Mouse (Mus musculus) heart, adult 2 months (tissue): Measurements from ENCODE around the gene Tm4sf20. TPM values are rescaled to one million over a fixed set of nuclear protein-coding genes. Genes with fewer than 3 reads are reported as not detected.
A peak's percentile ranks its signal among the peaks of the same experiment; 100 is the strongest.

ENCODE experiments used
- DNase-seq, 2 experiments: peaks; one replicate each; pipeline ENCODE4 v3.0.0; 2021
- H3K27ac ChIP-seq: fragments of 200-600 bp; 2 replicates; pipeline ENCODE4 v1.8.1; 2022
- H3K27me3 ChIP-seq: fragments of 200-500 bp; 2 replicates; pipeline ENCODE4 v1.6.1; 2012; ENCODE audit warnings: mild to moderate bottlenecking, low read length, inconsistent platforms, mixed read lengths; ENCODE audit not compliant: control insufficient read depth, insufficient read depth
- H3K36me3 ChIP-seq: fragments of 200-500 bp; 2 replicates; pipeline ENCODE4 v1.6.1; 2012; ENCODE audit warnings: low read length, inconsistent platforms; ENCODE audit not compliant: control insufficient read depth, insufficient read depth
- H3K4me1 ChIP-seq: fragments of 200-500 bp; 2 replicates; pipeline ENCODE4 v1.6.1; 2011; ENCODE audit warnings: low read length; ENCODE audit not compliant: control insufficient read depth, insufficient read depth
- H3K4me3 ChIP-seq: fragments of 200-600 bp; 2 replicates; pipeline ENCODE4 v1.8.1; 2022
- H3K79me2 ChIP-seq: fragments of 200-500 bp; replicated peaks from 2 replicates; pipeline ENCODE4 v1.6.1; 2012; ENCODE audit warnings: mild to moderate bottlenecking, inconsistent platforms, low read length, moderate library complexity, mixed read lengths; ENCODE audit not compliant: control insufficient read depth, insufficient read depth
- H3K9ac ChIP-seq: fragments of 200-500 bp; 2 replicates; pipeline ENCODE4 v1.6.1; 2012; ENCODE audit warnings: low read depth, mild to moderate bottlenecking, control low read depth, inconsistent platforms, low read length, mixed read lengths
- CTCF ChIP-seq: fragments of 200-600 bp; IDR thresholded peaks from 2 replicates; pipeline ENCODE4 v1.8.1; 2022; ENCODE audit warnings: antibody characterized with exemption, mild to moderate bottlenecking, moderate library complexity
- EP300 ChIP-seq: fragments of 200-500 bp; IDR thresholded peaks from 2 replicates; pipeline ENCODE4 v1.6.1; 2011; ENCODE audit warnings: low read depth, low read length, control low read depth; ENCODE audit not compliant: insufficient read depth
- POLR2A ChIP-seq: fragments of 200-500 bp; IDR thresholded peaks from 2 replicates; pipeline ENCODE4 v1.6.1; 2011; ENCODE audit warnings: mild to moderate bottlenecking, low read depth, low read length, control low read depth; ENCODE audit not compliant: insufficient read depth
- WGBS: fragments of 180-500 bp; shearing (Covaris S2); methylation state at CpG from one replicate; pipeline ENCODE4 v1.1.7; 2018; 5-methylcytosine and 5-hydroxymethylcytosine counted together
- intact Hi-C: fragments of 180-260 bp; cut with DNase I; formaldehyde crosslinking; loops from one replicate; pipeline ENCODE4 v1.15.1; 2025
- long read RNA-seq: library from polyadenylated mRNA; stranded (forward); transcript quantifications from one replicate; pipeline ENCODE4 v2.0.0, GENCODE M21; 2021
- polyA plus RNA-seq: library from polyadenylated mRNA; depleted of rRNA; stranded (reverse); fragments of >200 nt; gene quantifications from 2 replicates; pipeline ENCODE4 v1.2.3, GENCODE M21; 2012; rRNA removed
- total RNA-seq, 2 experiments: library from RNA; stranded (reverse); gene quantifications; 2 replicates each; pipeline ENCODE4 v1.2.3; 2021

The Tm4sf20 gene
- total RNA-seq (not detected), polyA plus RNA-seq (not detected in 2 replicates)
- long read RNA-seq: 0 reads

GRCm38 (mm10) chr1:82768269-82768668, at the start of gene Tm4sf20:
Gene Tm4sf20, minus strand, starts transcription at chr1:82768461.
- intact Hi-C loops: no loop called here
- TF ChIP-seq CTCF: no peak
- TF ChIP-seq EP300: no peak
- no peak for TF ChIP-seq POLR2A
- DNase-seq: no peak
- Histone ChIP-seq H3K4me3 (no peak within 1 kb of the TSS), H3K79me2 (no peaks in the 10 kb centered on the region), H3K9ac (no peak within 1 kb of the TSS), H3K27me3 (no peaks in the 10 kb centered on the region), H3K4me1 (no peaks in the 10 kb centered on the region), H3K36me3 (no peaks in the 10 kb centered on the region), H3K27ac (no peak within 1 kb of the TSS)
- 49% methylated on average over 5 of the region's 5 CpGs for WGBS

GRCm38 (mm10) chr1:82815941-82816716, 47.9 kb upstream of the Tm4sf20 start:
- 24% methylated on average over 17 of the region's 17 CpGs for WGBS
- intact Hi-C loops: no loop called here
- no peak for TF ChIP-seq POLR2A
- TF ChIP-seq CTCF: no peak
- no peak for TF ChIP-seq EP300
- peak in 1 of 2 experiments; percentile 16 for DNase-seq
- Histone ChIP-seq H3K36me3 (no peaks in the 10 kb centered on the region), H3K27ac (no peak overlapping the region), H3K4me3 (no peak overlapping the region), H3K79me2 (no peaks in the 10 kb centered on the region), H3K4me1 (no peaks in the 10 kb centered on the region; the same call in 1 of the 2 replicates), H3K9ac (no peak overlapping the region), H3K27me3 (no peaks in the 10 kb centered on the region)

GRCm38 (mm10) chr1:82811766-82812165, 43.5 kb upstream of the Tm4sf20 start:
- TF ChIP-seq POLR2A (no peak), EP300 (no peak), CTCF (no peak)
- Histone ChIP-seq H3K4me3 (no peak overlapping the region), H3K27ac (no peak overlapping the region), H3K36me3 (no peaks in the 10 kb centered on the region), H3K79me2 (no peaks in the 10 kb centered on the region), H3K27me3 (no peaks in the 10 kb centered on the region), H3K9ac (no peak overlapping the region), H3K4me1 (no peaks in the 10 kb centered on the region)
- 58% methylated on average over 1 of the region's 1 CpGs for WGBS
- intact Hi-C loops: no loop called here
- DNase-seq: no peak

- intact Hi-C loops: no loop called here
- Histone ChIP-seq H3K27me3 (no peaks in the 10 kb centered on the region), H3K9ac (no peak overlapping the region), H3K4me1 (no peaks in the 10 kb centered on the region), H3K36me3 (no peaks in the 10 kb centered on the region), H3K79me2 (no peaks in the 10 kb centered on the region), H3K4me3 (no peak overlapping the region), H3K27ac (no peak overlapping the region)
- no peak for TF ChIP-seq CTCF
- TF ChIP-seq EP300: no peak
- no peak for TF ChIP-seq POLR2A
- DNase-seq: no peak
- WGBS: 47% methylated on average over 3 of the region's 3 CpGs
Measured at GRCm38 (mm10) chr1:82808564-82808963, 40.3 kb upstream of the Tm4sf20 start.

GRCm38 (mm10) chr1:82807206-82807605, 38.9 kb upstream of the Tm4sf20 start:
- H3K79me2 ChIP-seq: no peaks in the 10 kb centered on the region
- no peak overlapping the region for H3K27ac ChIP-seq

GRCm38 (mm10) chr1:82806391-82806790, 38.1 kb upstream of the Tm4sf20 start:
- peak in 1 of 2 experiments; percentile 18 for DNase-seq
- no peak overlapping the region for H3K9ac ChIP-seq
- 30% methylated on average over 8 of the region's 8 CpGs for WGBS
- H3K4me1 ChIP-seq: no peaks in the 10 kb centered on the region
- intact Hi-C loops: no loop called here
- no peaks in the 10 kb centered on the region for H3K27me3 ChIP-seq
- no peaks in the 10 kb centered on the region for H3K36me3 ChIP-seq
- H3K27ac ChIP-seq: no peak overlapping the region
- TF ChIP-seq POLR2A (no peak), CTCF (no peak), EP300 (no peak)
- no peaks in the 10 kb centered on the region for H3K79me2 ChIP-seq
- no peak overlapping the region for H3K4me3 ChIP-seq

More at GRCm38 (mm10) chr1:82807206-82807605, 38.9 kb upstream of the Tm4sf20 start:
- intact Hi-C loops: no loop called here
- WGBS: 76% methylated on average over 7 of the region's 7 CpGs
- no peak for DNase-seq
- no peaks in the 10 kb centered on the region for H3K36me3 ChIP-seq
- no peaks in the 10 kb centered on the region for H3K27me3 ChIP-seq
- TF ChIP-seq POLR2A (no peak), CTCF (no peak), EP300 (no peak)
- H3K4me3 ChIP-seq: no peak overlapping the region
- H3K4me1 ChIP-seq: no peaks in the 10 kb centered on the region
- H3K9ac ChIP-seq: no peak overlapping the region
